Mouse (Mus musculus) induced T-regulatory cell, adult 2 months (primary cell): Measurements from ENCODE around the gene Fbxl4.

Experiments used
- DNase-seq: peaks from one replicate; pipeline ENCODE4 v3.0.0-alpha.2; 2012; ENCODE audit warnings: low read depth

Gene Fbxl4

GRCm38 (mm10) chr4:22476967-22477710 lies 119.8 kb downstream of the Fbxl4 start:
- no peak for DNase-seq

GRCm38 (mm10) chr4:22477711-22478230 lies 120.4 kb downstream of the Fbxl4 start:
- DNase-seq, result no peak

- DNase-seq, result no peak
Measured at GRCm38 (mm10) chr4:22478488-22479367, 121.4 kb downstream of the Fbxl4 start.

GRCm38 (mm10) chr4:22479368-22480090 lies 122.2 kb downstream of the Fbxl4 start:
- no peak for DNase-seq

- no peak for DNase-seq
Measured at GRCm38 (mm10) chr4:22480091-22480857, 122.9 kb downstream of the Fbxl4 start.

- DNase-seq, result no peak
Measured at GRCm38 (mm10) chr4:22480858-22481205, 123.5 kb downstream of the Fbxl4 start.

GRCm38 (mm10) chr4:22482118-22482517 lies 124.8 kb downstream of the Fbxl4 start:
- DNase-seq, result no peak

GRCm38 (mm10) chr4:22482756-22483280 lies 125.5 kb downstream of the Fbxl4 start:
- DNase-seq, result no peak

GRCm38 (mm10) chr4:22483548-22483947 lies 126.2 kb downstream of the Fbxl4 start:
- no peak for DNase-seq
